Comparison of ENCODE assay signal across 8 mouse cellular contexts in genomic region chr16:22545016-22545561, GRCm38 (mm10).
DNase-seq lines count a peak whose midpoint lies in the region; ATAC-seq lines count a peak whose summit lies in the region.

No protein-coding gene starts in this region.

- no peak overlapping the region for H3K4me2 ChIP-seq in neural tube, embryonic 13.5 days

- H3K4me1 ChIP-seq in neural tube, embryonic 13.5 days (replicated peaks), result peaks cover 18% of the 10 kb centered on the region

- ATAC-seq in neural tube, embryonic 13.5 days (ENCODE audit: low read depth), result no peak

- DNase-seq in adrenal gland, postnatal 10 days, result peak; percentile 33
- DNase-seq in adrenal gland, postnatal 25 days, result no peak
- no peak for DNase-seq in neural tube, embryonic 10.5 days (ENCODE audit: extremely low spot score, low spot score)
- DNase-seq in heart, adult 8-10 months (ENCODE audit: low spot score), result peak; percentile 60
- peak; percentile 62 to 65 for DNase-seq in left cerebral cortex, adult 18-20 months (ENCODE audit: low spot score in 2 of 2)
- peak; percentile 50 for DNase-seq in retina, embryonic 14.5 days (ENCODE audit: low spot score)
- no peak for DNase-seq in c-Kit-positive CD71-positive TER-119-positive erythroid progenitor cells, embryonic 14.5 days (ENCODE audit: low spot score)

- no peak overlapping the region for H3K9ac ChIP-seq in neural tube, embryonic 13.5 days

- WGBS in neural tube, embryonic 13.5 days, result 46% methylated on average over 3 of the region's 3 CpGs

- H3K27ac ChIP-seq in neural tube, embryonic 13.5 days (replicated peaks), result 0 out of 2 replicates have a peak overlapping the region, but pooled peaks have one; percentile 34

- H3K9me3 ChIP-seq in neural tube, embryonic 13.5 days, result no peaks in the 10 kb centered on the region

- H3K27me3 ChIP-seq in neural tube, embryonic 13.5 days, result peaks cover 6% of the 10 kb centered on the region

- H3K36me3 ChIP-seq in neural tube, embryonic 13.5 days, result no peaks in the 10 kb centered on the region

- H3K4me3 ChIP-seq in neural tube, embryonic 13.5 days, result no peak overlapping the region

Comparison
In these comparisons a context has a peak if more than half of its experiments do, and no peak if none do; other contexts are left out.
1. DNase-seq: peak in adrenal gland, postnatal 10 days (single experiment), heart, adult 8-10 months (single experiment), left cerebral cortex, adult 18-20 months (2 of 2) and retina, embryonic 14.5 days (single experiment); none in adrenal gland, postnatal 25 days (single experiment), neural tube, embryonic 10.5 days (single experiment) and c-Kit-positive CD71-positive TER-119-positive erythroid progenitor cells, embryonic 14.5 days (single experiment).